Mouse (Mus musculus): ENCODE measurements around the gene Nol6.

Nol6 gene

DNA sequence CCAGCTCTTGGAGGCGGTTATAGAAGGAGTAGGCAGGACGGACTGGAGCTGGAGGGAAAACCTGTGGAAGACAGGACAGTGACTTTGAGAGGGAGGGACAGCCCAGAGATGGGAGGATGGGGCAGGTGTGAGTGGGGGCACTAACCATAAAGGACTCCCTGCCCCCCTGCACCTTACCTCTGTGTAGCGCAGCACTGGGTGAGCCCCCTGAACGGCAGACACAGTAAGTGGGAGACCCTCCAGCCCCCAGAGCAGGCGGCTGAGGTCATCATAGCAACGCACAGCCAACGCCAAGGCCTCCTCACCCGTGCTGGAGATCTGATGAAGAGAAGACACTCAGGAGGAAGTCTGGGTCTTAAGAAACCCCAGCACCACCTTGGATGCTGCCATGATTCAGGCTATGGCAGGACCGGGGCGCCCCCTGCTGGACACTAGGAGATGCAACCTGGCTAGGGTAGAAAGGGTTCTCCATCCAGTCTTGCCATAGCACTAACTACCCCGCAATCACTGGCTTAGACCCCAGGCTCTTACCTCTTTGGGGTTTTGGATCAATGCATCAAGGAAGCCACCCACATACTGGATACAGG is 5.5 kb downstream of the Nol6 start:
- no peak for DNase-seq (ENCODE audit: low read depth, low spot score)

DNA sequence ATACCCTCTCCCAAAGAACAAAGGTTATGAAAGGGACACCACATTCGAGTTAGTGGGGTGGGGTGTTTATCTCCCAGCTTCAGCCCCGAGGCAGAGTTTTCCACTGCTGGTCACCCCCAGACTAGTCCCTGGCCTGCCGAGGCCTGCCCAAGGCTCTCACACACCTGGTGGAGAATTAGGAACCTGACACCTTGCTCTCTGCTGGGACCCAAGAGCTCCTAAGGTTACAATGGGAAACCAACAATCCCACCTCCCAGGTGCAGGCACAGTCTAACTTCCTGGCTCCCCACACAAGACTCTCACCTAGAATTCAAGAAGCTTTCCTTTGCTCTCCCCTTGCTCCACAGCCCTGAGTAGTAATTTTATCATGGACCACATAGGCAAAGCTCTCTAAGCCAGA is 7.4 kb downstream of the Nol6 start:
- no peak for DNase-seq (ENCODE audit: low read depth, low spot score)

- DNase-seq (ENCODE audit: low read depth, low spot score): no peak
Observed at GRCm38 (mm10) chr4:41115793-41116192, 8.5 kb downstream of the Nol6 start.

- no peak for DNase-seq (ENCODE audit: low read depth, low spot score)
Observed at GRCm38 (mm10) chr4:41115074-41115473, 9.2 kb downstream of the Nol6 start.

- no peak for DNase-seq (ENCODE audit: low read depth, low spot score)
Observed at GRCm38 (mm10) chr4:41114358-41115070, 9.7 kb downstream of the Nol6 start.

DNA sequence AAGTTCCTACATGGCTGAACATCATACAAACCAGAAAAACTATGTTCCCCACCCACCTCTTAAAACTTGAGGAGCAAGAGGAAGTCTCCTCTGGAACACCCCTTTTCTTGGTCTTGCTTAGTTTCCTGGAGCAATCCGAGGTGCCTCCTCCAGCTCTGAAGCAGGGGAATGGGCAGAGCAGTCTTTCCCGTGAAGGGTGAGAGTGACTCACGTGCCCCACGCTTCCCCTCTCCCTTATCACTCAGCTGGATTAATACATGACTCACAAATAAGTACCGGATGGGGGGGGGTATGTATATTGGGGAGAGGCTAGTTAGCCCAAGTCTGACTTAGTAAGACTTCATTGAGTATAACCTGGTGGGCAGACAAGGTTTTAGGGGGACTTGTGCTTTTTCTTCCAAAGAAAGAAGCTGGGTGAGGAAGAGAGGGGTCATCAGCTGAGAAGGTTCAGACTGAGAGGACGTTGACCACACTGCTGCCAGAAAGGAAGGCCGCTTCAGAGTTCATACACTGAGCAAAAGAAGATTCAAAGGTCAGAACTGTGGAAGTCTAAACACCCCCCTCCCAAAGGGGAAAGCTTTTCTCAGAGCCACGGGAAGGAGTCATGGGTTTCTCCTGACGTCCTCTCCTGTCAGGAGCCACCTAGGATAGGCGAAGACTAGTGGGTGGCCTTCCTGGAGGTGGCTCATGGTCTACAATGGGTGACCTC is 15.4 kb downstream of the Nol6 start:
- no peak for DNase-seq (ENCODE audit: low read depth, low spot score)

DNA sequence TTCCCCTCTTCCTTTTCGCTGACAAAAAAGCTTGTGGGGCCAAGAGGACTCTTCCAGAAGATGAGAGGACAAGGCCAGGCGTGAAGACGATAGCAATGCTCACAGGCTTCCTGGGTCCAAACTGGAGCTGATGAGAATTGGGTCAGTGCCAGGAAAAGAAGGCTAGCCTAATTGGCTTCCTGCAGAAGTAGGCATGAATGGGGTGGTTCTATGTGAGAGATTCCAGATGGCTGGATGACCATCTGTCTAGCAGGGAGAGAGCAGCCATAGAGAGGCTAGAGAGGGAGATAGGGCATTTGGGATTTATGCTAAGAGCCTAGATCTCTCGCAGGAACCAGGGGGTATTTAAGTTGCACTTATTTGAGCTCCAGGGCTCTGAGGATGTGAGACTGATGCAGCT is 16.8 kb downstream of the Nol6 start:
- no peak for DNase-seq (ENCODE audit: low read depth, low spot score)

DNA sequence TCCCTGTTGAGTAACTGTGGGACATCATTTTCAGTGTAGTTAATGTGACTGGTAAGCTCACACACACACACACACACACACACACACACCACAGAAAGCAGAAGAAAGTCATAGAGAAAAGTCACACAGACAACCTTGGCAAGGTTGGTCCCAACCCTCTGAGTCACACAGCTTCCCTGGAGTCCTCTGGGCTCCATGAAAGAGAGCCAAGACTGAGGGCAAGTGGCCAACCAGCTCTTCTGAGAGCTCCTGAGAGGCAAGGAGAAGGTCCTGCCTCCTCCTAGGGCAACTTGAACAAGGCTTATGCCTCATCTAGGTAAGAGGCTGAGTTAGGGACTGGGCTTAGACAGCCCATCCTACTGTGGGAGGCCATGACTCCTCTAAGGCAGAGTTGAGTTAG is 21.4 kb downstream of the Nol6 start:
- DNase-seq (ENCODE audit: low read depth, low spot score): no peak

DNA sequence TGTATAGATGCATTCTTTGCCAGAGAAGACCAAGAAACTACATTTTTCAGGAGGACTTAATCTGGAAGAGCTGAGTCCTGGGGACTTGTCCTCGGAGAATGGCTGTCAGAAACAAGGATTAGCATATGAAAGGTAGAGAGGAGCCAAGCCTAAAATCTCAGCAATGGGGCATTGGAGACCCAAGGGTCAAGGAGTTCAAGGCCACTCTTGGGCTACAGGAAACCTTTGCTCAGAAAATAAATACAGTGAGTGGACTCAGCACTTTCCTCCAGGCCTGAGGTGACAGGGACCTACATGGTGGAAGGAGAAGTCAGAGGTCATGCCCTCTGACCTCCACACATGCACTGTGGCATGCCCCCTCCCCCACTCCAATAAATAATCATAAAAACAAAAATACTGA is 23.3 kb downstream of the Nol6 start:
- DNase-seq (ENCODE audit: low read depth, low spot score): no peak

- DNase-seq (ENCODE audit: low read depth, low spot score): no peak
Observed at GRCm38 (mm10) chr4:41098577-41098951, 25.7 kb downstream of the Nol6 start.

DNA sequence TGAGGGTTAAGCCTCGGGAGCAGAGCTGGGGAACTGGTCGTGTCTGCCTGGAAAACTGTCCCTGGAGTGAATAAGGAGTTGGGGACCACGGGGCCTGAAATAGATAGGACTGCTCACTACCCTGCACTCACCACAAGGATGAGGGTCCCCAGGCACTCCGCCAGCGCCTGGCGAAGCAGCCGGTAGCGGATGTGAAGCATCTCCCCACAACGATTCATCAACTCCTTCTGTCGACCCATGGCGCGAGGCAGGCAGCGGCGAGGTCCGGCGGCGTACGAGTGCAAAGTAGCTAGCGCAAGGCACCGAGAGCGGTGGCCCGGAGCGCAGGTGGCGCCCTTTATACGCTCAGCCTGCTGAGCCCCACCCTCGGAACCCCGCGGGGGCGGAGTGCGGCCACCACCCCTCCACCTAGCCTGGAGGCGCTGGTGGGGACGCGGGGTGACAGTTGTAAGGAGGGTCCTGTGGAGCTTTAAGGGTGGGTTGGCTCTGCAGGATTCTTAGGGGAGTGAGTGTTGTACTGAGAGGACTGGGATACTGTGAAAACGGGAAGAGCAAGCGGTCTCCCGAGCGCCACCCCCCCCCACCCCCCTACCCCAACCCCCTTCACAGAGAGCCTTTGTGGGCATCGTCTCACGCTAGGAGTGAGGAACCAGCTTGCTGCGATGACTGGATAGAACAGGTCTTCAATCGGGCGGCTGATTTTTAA is 26.2 kb downstream of the Nol6 start, which contains the start of gene Aqp3:
TSS of gene Aqp3 (minus strand) at position 313 of the 706 bp plus-strand sequence.
- DNase-seq (ENCODE audit: low read depth, low spot score): no peak

GRCm38 (mm10) chr4:41097381-41097780 is 26.9 kb downstream of the Nol6 start:
- DNase-seq (ENCODE audit: low read depth, low spot score): no peak

DNA sequence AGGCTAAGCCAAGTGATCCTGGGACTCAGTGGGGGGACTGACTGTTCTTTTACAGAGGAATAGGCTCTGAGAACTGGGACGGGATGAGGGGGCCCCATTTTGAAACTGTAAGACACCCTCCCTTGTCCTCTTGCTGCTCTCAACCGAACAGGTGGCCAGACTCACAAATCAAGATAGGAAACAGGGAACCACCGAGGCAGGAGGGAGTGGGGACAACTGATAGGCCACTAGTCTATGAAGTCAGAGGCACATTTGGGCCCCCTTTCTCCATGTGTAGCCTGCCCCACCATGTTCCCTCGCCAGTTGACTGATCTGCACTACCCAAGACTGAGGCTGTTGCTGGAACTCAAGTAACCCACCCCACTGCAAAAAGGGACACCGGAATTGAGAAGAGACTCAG is 27.5 kb downstream of the Nol6 start:
- DNase-seq (ENCODE audit: low read depth, low spot score): no peak

GRCm38 (mm10) chr4:41096169-41096568 is 28.1 kb downstream of the Nol6 start:
- DNase-seq (ENCODE audit: low read depth, low spot score): no peak

- no peak for DNase-seq (ENCODE audit: low read depth, low spot score)
Observed at GRCm38 (mm10) chr4:41094361-41094760, 29.9 kb downstream of the Nol6 start.

- no peak for DNase-seq (ENCODE audit: low read depth, low spot score)
Observed at GRCm38 (mm10) chr4:41092958-41093357, 31.3 kb downstream of the Nol6 start.

DNA sequence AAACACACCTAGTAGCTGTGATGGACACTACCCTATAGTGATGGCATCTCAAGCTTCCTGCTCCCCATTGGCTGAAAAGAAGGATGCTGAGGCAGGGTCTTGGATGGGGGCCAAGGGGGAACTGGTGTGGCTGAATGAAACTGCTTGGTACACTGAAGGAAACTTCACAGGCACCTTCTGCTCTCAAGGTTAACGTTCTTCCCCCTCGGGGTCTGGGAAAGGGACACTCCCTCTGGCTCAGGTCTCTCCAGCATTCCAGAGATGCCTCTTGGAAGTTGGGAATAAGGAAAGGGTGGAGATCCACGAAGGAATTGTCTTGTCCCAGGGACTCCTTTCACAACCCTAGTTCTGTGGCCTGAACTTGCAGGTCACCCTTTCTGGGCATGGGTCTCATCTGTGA is 32.9 kb downstream of the Nol6 start:
- DNase-seq (ENCODE audit: low read depth, low spot score): no peak

- no peak for DNase-seq (ENCODE audit: low read depth, low spot score)
Observed at GRCm38 (mm10) chr4:41089705-41090104, 34.5 kb downstream of the Nol6 start.

DNA sequence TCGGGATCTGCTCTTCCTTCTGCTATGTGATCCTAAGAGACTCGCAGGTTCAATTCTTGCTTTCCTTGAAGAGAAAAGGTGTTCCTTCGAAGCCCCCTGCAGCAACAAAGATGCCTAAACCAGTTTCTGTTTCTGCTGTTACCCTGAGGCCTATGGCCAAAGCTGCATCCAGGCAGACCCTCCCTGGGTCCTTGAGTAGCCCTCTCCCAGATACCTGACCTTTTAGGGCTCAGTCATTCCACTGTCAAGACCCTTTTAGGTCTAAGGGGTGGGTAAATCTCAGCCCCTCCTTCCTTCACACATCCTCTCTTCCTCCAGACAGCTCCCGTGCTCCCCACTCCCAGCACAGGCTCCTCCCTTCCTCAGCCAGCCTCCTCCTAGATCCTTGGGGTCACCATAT is 35.1 kb downstream of the Nol6 start:
- DNase-seq (ENCODE audit: low read depth, low spot score): no peak

GRCm38 (mm10) chr4:41087459-41088298 is 36.6 kb downstream of the Nol6 start:
- no peak for DNase-seq (ENCODE audit: low read depth, low spot score)

GRCm38 (mm10) chr4:41086947-41087346 is 37.3 kb downstream of the Nol6 start:
- DNase-seq (ENCODE audit: low read depth, low spot score): no peak
